Mouse (Mus musculus) gastrocnemius, adult 18-20 months (tissue): ENCODE measurements at regions not wholly inside any gene's neighbourhood (a gene's known extent, or its start where the extent isn't known, plus 50 kb on each side); places are given as distances from the start of the nearest gene placed in this dataset.

Experiments used
- DNase-seq: peaks from one replicate; pipeline ENCODE4 v3.0.0; 2021; ENCODE audit warnings: low spot score

GRCm38 (mm10) chr5:15773839-15774238 lies 59.8 kb upstream of the Speer4c start:
- no peak for DNase-seq

DNA sequence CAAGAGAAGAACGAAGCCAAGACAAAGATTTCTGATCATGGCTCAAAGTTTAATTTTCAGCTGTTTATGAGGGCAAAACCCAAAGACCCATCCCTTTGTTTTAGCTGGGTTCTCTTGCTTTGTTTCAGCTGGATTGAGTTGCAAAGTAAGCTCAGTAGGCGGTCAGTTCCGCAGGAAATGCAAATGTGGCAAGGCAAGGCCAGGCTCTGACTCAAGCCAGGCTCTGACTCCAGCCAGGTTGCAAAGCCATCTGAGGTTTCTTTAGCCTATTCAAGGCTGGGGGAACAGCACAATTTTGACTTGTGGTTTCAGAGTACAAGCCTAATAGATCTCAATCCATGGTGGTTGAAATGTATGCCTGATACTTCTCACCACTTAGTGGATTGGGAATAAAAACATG lies 60.5 kb upstream of the Speer4c start:
- DNase-seq, result no peak

DNA sequence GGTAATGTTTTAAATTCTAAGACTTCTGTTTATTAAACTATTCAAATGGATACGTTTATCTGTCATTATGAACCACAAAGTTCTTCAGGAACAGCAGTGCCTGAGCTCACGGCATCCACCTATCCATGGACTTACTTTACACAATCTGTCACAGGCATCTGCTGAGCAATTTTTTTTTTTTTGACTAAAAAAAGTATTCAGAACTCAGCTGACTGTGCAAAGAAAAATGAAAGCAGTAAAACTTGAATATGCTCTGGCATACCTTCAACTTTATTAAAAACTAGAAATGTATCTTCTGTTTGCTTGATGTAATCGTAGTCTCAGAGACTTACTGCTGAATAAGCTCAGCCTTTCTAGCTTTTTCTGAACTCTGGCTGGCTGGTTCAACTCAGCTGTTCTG lies 62.0 kb upstream of the Speer4c start:
- no peak for DNase-seq

DNA sequence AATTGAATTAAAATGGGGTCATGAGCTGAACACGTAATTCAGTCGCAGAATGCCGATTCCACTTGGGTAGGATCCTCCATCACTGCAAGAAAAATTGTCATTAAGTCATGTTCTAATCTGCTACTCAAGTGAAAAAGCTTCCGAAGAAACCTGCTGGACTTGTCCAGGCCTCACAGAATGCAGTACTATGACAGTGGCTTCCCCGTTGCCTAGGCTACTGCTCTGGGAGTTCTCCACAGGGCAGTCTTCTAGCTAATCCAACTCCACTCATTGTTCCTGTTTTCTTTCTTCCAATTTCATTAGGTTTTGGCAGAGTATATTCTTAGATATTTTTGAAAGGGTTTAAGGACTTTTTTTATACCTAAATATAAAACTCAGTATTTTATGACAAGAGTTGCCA lies 89.5 kb upstream of the Speer4c start:
- no peak for DNase-seq

GRCm38 (mm10) chr5:15816864-15817263 lies 102.8 kb upstream of the Speer4c start:
- no peak for DNase-seq

- DNase-seq, result no peak
Measured at GRCm38 (mm10) chr5:15817366-15817765, 103.3 kb upstream of the Speer4c start.

DNA sequence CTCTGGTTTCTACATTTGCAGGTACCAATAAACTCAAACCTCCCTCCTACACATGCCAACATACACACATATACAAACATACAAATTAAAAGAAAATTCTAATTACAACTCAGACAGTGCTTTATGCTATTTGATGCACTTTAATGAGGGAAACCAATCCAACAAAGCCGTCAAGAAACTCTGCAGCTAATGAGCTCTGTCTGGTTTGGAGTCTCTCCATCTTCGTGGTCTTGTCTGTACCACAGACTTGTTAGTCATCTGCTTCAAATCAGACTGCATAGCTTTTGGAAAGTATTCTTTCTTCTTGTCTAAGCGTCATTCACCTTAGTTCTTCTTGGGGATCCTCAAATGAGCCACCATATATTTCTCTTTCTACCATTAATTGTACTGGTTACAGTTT lies 108.9 kb upstream of the Speer4c start:
- DNase-seq, result no peak

DNA sequence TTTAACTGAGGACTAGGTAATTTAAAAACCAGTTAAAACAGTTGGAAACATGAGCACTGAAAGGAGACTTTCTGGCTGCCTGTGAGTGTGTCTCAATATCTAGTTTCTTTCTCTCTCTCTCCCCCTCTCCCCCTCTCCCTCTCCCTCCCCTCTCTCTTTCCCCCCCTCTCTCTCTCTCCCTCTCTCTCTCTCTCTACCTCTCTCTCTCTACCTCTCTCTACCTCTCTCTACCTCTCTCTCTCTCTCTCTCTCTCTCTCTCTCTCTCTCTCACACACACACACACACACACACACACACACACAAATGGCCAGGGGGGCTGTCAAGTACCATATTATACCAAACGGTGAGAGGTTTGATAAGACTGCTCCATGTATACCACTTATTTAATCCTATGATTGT lies 103.0 kb upstream of the Cacna2d1 start:
- no peak for DNase-seq

DNA sequence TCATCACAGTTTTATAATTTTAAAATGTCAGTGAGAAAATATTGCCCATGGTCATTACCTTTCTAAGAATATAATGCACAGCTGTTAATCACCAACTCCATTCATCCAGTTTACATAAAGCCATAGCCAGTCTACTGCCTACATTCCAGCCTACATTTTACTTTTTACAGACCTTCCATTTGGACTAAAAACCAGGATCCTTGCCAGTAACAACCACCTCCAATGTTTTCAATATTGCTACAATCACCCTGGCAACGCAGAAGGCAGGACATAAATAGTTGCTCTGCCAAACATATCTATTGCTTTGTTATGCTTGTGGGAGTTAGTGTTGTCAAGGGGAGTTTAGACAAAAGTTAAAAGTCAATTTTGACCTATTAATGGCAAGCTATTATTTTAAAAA lies 102.2 kb upstream of the Cacna2d1 start:
- no peak for DNase-seq

DNA sequence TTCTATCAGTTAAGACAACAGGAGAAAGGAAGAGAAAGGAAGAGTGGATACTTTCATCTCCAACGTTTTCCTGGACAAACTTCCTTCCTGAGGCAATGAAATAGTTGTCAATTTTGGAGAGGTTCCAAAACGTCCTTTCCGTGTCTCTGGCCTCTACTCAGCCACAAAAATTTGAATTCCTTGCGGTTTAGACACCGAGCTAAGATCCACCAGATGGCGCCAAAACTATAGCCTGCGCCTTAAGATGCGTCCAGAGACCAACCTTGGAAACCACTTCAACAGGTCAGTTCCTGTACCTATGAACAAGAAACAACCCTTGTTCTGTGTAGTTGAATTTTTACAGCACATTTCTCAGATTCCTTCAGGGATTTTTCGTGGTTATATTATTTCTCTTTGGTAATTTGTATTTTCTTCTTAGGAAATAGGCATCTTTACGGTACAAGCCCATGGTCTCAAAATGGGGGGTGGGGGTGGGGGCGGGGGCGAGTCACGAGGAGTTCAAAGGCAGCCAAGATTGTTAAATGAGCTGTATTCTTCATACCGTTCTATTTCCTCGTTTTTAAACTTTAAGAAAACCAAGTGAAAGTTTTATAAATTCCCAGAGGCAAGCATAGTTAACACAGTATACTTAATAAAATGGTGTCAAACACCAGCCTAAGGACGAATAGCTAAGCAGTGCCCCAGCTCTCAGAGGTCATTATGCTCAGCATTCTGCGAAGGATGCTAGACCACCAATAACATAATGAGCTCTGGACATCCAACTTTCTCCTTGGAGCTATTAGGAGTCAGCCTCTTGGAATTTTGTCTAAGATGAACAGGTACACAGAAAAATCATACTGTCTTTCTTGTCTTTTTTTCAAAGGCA lies 96.2 kb upstream of the Cacna2d1 start:
- DNase-seq, result peak; percentile 59

DNA sequence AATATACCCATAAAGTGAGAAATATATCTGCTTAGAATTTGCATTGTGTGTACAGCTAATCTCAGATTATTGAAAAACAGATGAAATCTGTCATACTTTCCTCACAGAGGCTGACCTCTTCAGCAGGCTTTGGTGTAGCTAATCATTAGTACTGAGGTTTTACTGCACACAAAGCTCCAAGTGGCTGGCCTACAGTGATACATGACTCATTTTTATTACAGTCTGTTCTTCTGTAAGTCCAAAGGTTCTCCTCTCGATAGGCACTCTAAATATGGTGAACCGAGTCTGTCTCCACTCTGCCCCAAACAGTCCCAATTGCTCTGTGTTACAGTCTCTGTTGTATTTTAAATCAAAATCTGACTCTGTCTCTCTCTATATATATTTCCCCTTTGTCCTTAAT lies 87.7 kb upstream of the Cacna2d1 start:
- no peak for DNase-seq

DNA sequence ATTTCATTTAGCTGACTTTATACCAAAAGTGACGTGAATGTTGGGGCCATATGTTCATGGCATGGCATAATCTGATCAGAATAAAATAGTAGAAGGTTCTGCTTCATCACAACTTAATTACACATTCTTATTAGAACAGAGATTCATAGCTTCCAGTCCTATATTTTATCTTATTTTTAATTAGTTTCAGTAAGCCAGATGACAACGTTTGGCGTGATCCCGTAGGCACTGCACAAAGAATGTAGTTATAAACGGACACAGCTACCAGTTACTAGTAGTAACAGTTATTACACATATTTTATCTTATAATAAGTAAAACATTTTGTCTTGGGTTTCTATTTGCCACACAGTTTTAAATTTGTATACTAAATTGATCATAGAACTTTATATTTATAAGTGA lies 85.0 kb upstream of the Cacna2d1 start:
- DNase-seq, result no peak

- no peak for DNase-seq
Measured at GRCm38 (mm10) chr5:15850126-15850801, 84.2 kb upstream of the Cacna2d1 start.

DNA sequence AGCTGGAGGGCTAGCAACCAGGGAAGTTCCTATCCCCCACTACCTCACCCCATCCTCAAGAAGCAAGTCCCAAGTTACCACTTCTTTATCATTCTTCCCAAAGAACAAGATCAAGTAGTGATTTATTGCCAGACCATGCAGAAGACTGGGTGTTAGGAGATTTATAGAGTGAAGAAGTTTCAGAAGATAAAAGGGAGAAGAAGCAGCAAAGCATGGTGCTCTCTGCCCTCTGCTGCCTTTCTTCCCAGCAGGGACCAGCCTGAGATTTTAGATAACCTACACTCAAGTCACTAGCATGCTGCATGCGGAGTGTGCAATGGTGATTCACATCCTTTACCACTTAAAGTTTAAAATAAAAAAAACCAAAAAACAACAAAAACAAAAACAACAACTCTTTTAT lies 79.7 kb upstream of the Cacna2d1 start:
- no peak for DNase-seq

- no peak for DNase-seq
Measured at GRCm38 (mm10) chr5:15857034-15857433, 77.5 kb upstream of the Cacna2d1 start.

GRCm38 (mm10) chr5:15874065-15874464 lies 60.4 kb upstream of the Cacna2d1 start:
- no peak for DNase-seq

DNA sequence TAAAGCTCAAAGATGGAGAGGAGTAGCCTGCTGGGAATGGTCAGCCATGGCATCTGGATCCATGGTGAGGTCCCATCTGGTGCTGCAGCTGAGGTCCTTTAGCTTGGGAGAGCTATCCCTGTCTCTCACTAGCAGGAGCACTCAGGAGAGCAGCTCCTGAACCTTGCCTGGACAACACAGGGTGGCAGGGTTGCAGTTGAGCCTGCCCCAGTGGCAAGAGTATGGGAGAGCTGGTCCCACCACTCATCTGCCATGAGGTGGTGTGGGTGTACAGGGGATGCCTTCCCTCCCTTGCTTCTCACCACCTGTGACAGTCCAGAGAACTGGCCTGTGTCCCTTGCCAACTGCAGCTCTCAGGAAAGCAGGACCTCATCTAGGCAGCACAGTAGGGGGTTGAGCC lies 51.5 kb upstream of the Cacna2d1 start:
- no peak for DNase-seq
